Mouse (Mus musculus) midbrain, embryonic 13.5 days (tissue): Measurements from ENCODE around the gene Ncs1. TPM values are rescaled to one million over a fixed set of nuclear protein-coding genes. Genes with fewer than 3 reads are reported as not detected.

ENCODE experiments used
- ATAC-seq: fragments of 200-750 bp; cut with Nextera tagmentation; 2 replicates; pipeline ENCODE4 v1.8.0; 2017; ENCODE audit warnings: mild to moderate bottlenecking, moderate TSS enrichment, moderate library complexity
- H3K27ac ChIP-seq: fragments of 300-500 bp; sonication (generic); 2 replicates; pipeline ENCODE4 v1.5.1; 2015; ENCODE audit warnings: inconsistent platforms, mild to moderate bottlenecking, moderate library complexity
- H3K27me3 ChIP-seq: fragments of 300-500 bp; sonication (generic); 2 replicates; pipeline ENCODE4 v1.6.1; 2015; ENCODE audit warnings: mild to moderate bottlenecking, inconsistent platforms
- H3K36me3 ChIP-seq: fragments of 300-500 bp; sonication (generic); 2 replicates; pipeline ENCODE4 v1.6.1; 2015; ENCODE audit warnings: mild to moderate bottlenecking, inconsistent platforms
- H3K4me1 ChIP-seq: fragments of 300-500 bp; sonication (generic); replicated peaks from 2 replicates; pipeline ENCODE4 v1.6.1; 2015; ENCODE audit warnings: inconsistent platforms
- H3K4me2 ChIP-seq: fragments of 300-500 bp; sonication (generic); replicated peaks from 2 replicates; pipeline ENCODE4 v1.6.1; 2015; ENCODE audit warnings: moderate library complexity, mild to moderate bottlenecking, inconsistent platforms
- H3K4me3 ChIP-seq: fragments of 300-500 bp; sonication (generic); replicated peaks from 2 replicates; pipeline ENCODE4 v1.5.1; 2015; ENCODE audit warnings: mild to moderate bottlenecking, inconsistent platforms
- H3K9ac ChIP-seq: fragments of 300-500 bp; sonication (generic); replicated peaks from 2 replicates; pipeline ENCODE4 v1.6.1; 2015; ENCODE audit warnings: mild to moderate bottlenecking, inconsistent platforms
- H3K9me3 ChIP-seq: fragments of 300-500 bp; sonication (generic); 2 replicates; pipeline ENCODE4 v1.6.1; 2016; ENCODE audit warnings: mild to moderate bottlenecking, inconsistent platforms
- WGBS: fragments of 180-500 bp; shearing (Covaris S2); methylation state at CpG from one replicate; pipeline ENCODE4 v1.1.7; 2015; 5-methylcytosine and 5-hydroxymethylcytosine counted together
- polyA plus RNA-seq: library from polyadenylated mRNA; unstranded; fragments of >200 nt; fragmentation: Nextera tagmentation; extraction: Ambion mirVana; gene quantifications from 2 replicates; pipeline ENCODE4 v1.2.1, GENCODE M21; 2015

The Ncs1 gene
- 116 and 120 TPM in 2 replicates for polyA plus RNA-seq

DNA sequence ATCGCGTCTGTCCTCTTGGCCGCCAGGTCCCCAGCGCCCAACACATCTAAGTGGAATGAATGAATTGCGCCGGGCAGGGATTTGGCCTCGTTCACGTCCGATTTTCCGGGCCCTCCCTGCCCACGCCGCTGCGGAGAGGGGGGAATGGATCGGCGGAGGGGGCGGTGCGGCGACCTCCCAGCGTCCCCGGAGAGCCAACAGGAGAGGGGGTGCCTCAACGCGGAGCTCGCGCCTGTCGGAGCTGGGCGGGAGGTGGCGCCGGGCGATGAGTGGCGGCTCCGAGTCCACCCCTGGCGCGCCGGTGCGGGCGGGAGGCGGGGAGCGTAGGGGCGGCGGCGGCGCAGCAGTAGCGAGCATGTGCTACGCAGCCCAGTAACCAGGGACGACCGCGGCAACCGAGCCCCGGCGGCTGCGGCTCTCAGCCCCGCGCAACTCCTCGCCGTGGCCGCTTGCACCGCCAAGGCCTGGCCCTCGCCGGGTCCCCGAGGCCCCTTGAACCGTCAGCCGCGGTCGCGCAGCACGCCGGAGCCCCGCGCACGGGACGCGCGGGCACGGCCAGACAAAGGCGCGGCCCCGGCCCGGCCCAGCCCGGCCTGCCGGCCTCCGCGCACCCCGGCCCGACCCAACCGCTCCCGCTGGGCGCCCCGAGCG lies at the start of gene Ncs1:
Ncs1 (plus strand) TSS at position 333 of the 651 bp plus-strand sequence.
- H3K36me3 ChIP-seq: peaks cover 17% of the 10 kb centered on the region
- peak within 1 kb of the TSS; percentile 96 for H3K4me3 ChIP-seq
- under 1% methylated on average over 56 of the region's 89 CpGs for WGBS
- peaks cover 57% of the 10 kb centered on the region for H3K4me1 ChIP-seq
- no peaks in the 10 kb centered on the region for H3K9me3 ChIP-seq
- peak within 1 kb of the TSS; percentile 98 for H3K9ac ChIP-seq
- H3K27ac ChIP-seq: peak within 1 kb of the TSS; percentile 87
- H3K4me2 ChIP-seq: peak within 1 kb of the TSS; percentile 88
- peaks cover 32% of the 10 kb centered on the region for H3K27me3 ChIP-seq
- peak; percentile 88 for ATAC-seq

DNA sequence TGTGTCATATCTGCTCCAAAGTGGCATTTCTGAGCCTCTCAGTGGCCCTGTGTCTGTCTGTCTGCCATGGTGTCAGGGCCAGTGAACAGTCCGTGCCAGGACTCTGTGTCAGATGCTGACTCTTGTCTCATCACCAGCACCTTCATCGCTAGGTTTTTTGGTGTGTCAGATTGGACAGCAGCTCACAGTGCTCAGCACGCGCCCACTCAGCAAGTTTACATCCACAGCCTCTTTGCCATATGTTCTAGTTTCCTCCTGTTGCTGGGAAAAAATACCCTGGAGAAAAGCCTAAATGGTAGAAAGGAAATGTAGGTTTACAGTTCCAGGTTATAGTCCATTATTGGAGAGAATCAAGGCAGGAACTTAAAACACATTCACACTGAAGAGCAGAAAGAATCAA lies 47.0 kb upstream of the Ncs1 start:
- WGBS: 92% methylated on average over 4 of the region's 4 CpGs
- H3K4me1 ChIP-seq: 0 out of 2 replicates have a peak, but pooled peaks cover 3% of the 10 kb centered on the region
- no peak overlapping the region for H3K9ac ChIP-seq
- H3K4me2 ChIP-seq: no peak overlapping the region
- H3K36me3 ChIP-seq: peaks cover 57% of the 10 kb centered on the region
- no peak for ATAC-seq
- no peak overlapping the region for H3K27ac ChIP-seq
- no peaks in the 10 kb centered on the region for H3K27me3 ChIP-seq
- no peaks in the 10 kb centered on the region for H3K9me3 ChIP-seq
- no peak overlapping the region for H3K4me3 ChIP-seq

DNA sequence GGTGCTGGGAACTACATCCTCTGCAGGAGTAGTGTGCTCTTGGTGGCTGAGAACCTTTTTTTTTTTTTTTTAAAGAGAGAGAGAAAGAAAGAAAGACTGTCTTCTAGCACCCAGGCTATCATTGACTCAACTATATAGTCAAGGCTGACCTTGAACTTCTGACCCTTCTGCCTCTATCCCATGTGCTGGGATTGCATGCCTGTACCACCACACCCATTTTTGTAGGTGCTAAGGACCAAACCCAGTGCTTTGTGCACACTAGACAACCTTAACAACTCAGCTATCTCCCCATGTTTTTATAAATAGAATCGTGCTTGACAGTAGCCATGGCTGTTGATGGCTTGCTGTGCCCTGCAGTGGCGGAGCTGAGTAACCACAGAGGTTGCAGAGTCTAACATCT lies 45.6 kb upstream of the Ncs1 start:
- WGBS: 95% methylated on average over 2 of the region's 2 CpGs
- H3K36me3 ChIP-seq: peaks cover 58% of the 10 kb centered on the region
- ATAC-seq: no peak

DNA sequence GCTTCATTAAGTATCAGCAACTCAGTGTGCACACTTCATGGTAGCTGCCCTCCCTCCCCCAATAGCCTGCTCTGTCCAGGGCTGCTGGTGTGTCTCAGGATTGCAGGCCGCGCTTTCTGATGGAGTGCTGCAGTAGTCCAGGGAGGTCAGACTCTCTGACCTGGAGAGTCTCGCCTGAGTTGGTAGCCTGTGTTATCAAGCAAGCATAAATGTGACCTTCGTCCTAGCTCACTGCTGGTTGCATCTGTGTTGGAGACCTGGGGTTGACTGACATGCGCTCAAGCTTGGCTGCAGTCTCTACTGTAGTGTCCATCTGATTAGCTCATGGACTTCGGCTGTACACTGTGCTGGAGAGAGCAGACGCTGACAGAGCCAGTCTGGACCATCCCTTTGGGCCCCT lies 43.8 kb upstream of the Ncs1 start:
- Histone ChIP-seq H3K36me3 (peaks cover 42% of the 10 kb centered on the region), H3K4me1 (peaks cover 24% of the 10 kb centered on the region), H3K4me3 (no peak overlapping the region), H3K4me2 (no peak overlapping the region), H3K9me3 (no peaks in the 10 kb centered on the region), H3K9ac (no peak overlapping the region), H3K27ac (no peak overlapping the region), H3K27me3 (no peaks in the 10 kb centered on the region)
- WGBS: 81% methylated on average over 7 of the region's 7 CpGs
- no peak for ATAC-seq

More for the DNA sequence above, 45.6 kb upstream of the Ncs1 start:
- no peak overlapping the region for H3K9ac ChIP-seq
- H3K4me2 ChIP-seq: no peak overlapping the region
- no peaks in the 10 kb centered on the region for H3K9me3 ChIP-seq
- H3K27ac ChIP-seq: no peak overlapping the region
- 0 out of 2 replicates have a peak, but pooled peaks cover 8% of the 10 kb centered on the region for H3K4me1 ChIP-seq
- no peaks in the 10 kb centered on the region for H3K27me3 ChIP-seq
- H3K4me3 ChIP-seq: no peak overlapping the region

DNA sequence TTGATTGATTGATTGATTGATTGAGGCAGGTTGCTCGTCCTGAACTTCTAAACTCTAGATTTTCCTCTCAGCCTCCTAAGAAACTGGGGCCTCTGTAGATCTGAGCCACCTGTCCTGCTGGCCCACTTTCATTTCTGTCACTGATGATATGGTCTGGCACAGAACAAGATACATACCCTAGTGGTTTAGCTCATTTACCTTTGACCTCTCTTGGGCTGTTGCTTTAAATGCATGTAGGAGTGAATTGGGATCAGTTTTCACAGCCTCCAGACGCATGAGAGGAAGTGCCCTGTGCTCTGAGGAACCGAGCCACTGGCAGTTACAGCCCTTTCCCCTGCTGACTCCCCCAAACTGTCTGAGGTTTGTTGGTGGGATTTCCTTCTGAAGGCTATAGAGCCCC lies 43.3 kb upstream of the Ncs1 start:
- WGBS: 72% methylated on average over 3 of the region's 3 CpGs

DNA sequence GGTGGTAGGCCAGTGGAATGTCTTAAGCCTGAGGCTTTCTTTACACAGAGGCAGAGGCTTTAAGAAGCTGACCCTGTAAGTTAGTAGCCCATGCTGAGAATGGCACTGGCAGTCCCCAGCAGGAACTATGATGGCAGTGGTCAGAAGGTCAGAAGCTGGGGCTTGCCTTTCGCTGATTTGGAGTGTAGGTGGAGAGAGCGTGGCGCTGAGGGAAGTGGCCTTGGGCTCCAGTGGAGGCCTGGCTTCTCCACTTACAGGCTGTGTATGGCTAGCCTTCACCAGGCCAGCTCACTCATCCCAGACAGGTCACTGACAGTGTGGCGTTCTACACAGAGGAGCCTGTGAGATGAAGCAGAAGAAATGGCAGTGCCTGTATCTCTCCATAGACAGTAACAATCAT lies 42.7 kb upstream of the Ncs1 start:
- no peak overlapping the region for H3K4me3 ChIP-seq
- H3K4me1 ChIP-seq: peaks cover 29% of the 10 kb centered on the region
- no peak overlapping the region for H3K4me2 ChIP-seq
- no peaks in the 10 kb centered on the region for H3K27me3 ChIP-seq
- H3K9ac ChIP-seq: no peak overlapping the region
- peaks cover 34% of the 10 kb centered on the region for H3K36me3 ChIP-seq
- ATAC-seq: no peak
- H3K27ac ChIP-seq: no peak overlapping the region
- no peaks in the 10 kb centered on the region for H3K9me3 ChIP-seq
- WGBS: 82% methylated on average over 4 of the region's 4 CpGs

More for the DNA sequence above, 43.3 kb upstream of the Ncs1 start:
- Histone ChIP-seq H3K27ac (no peak overlapping the region), H3K4me1 (peaks cover 29% of the 10 kb centered on the region), H3K4me3 (no peak overlapping the region), H3K9me3 (no peaks in the 10 kb centered on the region), H3K36me3 (peaks cover 37% of the 10 kb centered on the region), H3K4me2 (no peak overlapping the region), H3K9ac (no peak overlapping the region), H3K27me3 (no peaks in the 10 kb centered on the region)
- ATAC-seq: no peak

DNA sequence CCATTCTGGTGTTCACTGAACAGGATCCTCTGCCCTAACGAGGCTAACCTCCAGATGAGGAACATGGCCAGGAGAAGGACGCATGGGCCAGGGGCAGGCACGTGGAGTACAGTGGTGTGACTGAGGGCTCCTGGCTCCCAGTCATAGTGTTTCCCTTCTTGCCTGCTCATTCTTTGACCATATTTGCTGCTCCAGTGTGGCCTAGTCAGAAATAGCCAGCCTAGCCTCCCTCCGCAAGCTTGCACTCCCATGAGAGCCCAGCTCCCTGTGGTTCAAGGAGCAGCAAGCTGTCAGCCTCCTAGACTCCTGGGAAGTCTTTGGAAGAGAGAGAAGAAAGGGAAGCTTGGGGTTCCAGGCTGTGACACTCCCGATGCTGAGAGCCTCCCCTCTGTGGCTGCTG lies 40.9 kb upstream of the Ncs1 start:
- 83% methylated on average over 5 of the region's 5 CpGs for WGBS
- Histone ChIP-seq H3K36me3 (peaks cover 38% of the 10 kb centered on the region), H3K4me1 (peaks cover 41% of the 10 kb centered on the region), H3K9ac (no peak overlapping the region), H3K27ac (no peak overlapping the region), H3K27me3 (no peaks in the 10 kb centered on the region), H3K9me3 (no peaks in the 10 kb centered on the region), H3K4me3 (no peak overlapping the region), H3K4me2 (no peak overlapping the region)
- no peak for ATAC-seq

DNA sequence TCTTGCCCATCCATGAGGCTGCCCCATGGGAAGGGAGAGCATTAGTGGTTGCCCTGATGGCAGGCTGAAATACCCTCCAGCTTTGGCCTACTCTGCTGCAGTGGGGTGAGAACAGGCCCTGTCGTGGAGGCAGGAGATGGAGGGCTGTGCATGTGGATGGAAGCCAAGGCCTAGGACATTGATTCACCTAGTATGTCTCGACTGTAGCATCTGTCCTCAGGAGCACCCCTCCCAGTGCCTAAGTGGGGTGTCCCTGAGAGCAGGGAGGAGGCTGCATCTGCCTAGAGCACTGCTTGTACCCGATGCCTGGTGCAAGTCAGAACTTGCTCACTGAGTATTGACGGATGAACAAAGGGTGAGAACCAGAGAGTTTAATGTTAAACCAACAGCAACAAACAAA lies 39.4 kb upstream of the Ncs1 start:
- WGBS: 88% methylated on average over 4 of the region's 4 CpGs
- no peaks in the 10 kb centered on the region for H3K27me3 ChIP-seq
- no peak overlapping the region for H3K4me2 ChIP-seq
- H3K9me3 ChIP-seq: no peaks in the 10 kb centered on the region
- H3K27ac ChIP-seq: peak overlapping the region; percentile 27
- H3K36me3 ChIP-seq: peaks cover 40% of the 10 kb centered on the region
- ATAC-seq: no peak
- no peak overlapping the region for H3K9ac ChIP-seq
- H3K4me3 ChIP-seq: no peak overlapping the region
- peaks cover 56% of the 10 kb centered on the region for H3K4me1 ChIP-seq

DNA sequence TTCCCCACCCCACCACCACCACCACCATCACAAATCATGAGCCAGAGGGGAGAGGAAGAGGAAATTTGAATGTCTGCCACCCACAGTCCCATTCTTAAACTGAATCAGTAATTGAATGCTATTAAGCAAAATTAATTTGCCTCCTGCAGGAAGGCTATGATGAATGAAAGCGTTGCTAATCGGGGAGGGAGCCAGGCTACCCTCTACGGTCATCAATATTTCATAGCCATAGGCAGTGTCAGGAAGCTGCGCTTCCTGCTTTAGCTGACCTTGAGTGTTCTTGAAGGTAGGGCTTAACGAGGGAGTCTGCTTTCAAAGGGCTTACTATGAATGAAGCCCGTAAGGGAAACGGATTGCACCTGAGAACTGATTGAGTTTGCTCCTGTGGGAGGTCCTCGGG lies 38.7 kb upstream of the Ncs1 start:
- Histone ChIP-seq H3K9me3 (no peaks in the 10 kb centered on the region), H3K4me3 (no peak overlapping the region), H3K4me1 (peaks cover 59% of the 10 kb centered on the region), H3K9ac (no peak overlapping the region), H3K27me3 (no peaks in the 10 kb centered on the region), H3K27ac (0 out of 2 replicates have a peak overlapping the region, but pooled peaks have one; percentile 27), H3K4me2 (no peak overlapping the region), H3K36me3 (peaks cover 37% of the 10 kb centered on the region)
- WGBS: 51% methylated on average over 8 of the region's 8 CpGs
- peak; percentile 69 for ATAC-seq

DNA sequence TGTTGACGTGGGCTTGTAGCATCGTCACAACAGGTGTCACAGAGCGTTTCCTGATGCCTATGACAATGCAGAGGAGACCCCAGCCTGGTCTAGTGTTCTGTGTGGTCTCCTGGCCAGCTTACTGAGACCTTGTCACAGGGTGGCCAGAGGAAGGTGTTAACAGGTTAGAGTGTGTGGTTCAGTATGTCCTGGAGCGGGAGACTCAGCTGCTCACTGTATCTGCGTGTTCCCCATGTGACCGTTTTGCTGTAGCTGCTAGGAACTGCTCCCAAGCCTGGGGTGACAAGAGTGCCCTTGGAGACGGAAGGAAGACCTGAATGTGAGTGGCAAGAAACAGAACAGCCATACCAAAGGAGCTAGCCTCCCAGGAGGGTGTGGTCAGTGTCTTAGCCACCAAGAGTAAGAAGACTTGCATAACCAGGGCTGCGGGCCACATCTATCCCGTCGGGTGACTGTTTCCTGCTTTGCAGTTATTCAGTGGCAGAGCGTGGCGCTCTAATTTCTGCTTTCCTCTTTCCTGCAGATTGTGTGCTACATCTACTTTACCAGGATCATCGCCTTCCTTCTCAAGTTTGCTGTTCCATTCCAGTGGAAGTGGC lies 37.0 kb upstream of the Ncs1 start:
- peaks cover 50% of the 10 kb centered on the region for H3K36me3 ChIP-seq
- H3K9me3 ChIP-seq: no peaks in the 10 kb centered on the region
- peak overlapping the region; percentile 4; the same call in 1 of the 2 replicates for H3K27ac ChIP-seq
- H3K4me2 ChIP-seq: no peak overlapping the region
- H3K4me1 ChIP-seq: peaks cover 57% of the 10 kb centered on the region
- no peaks in the 10 kb centered on the region for H3K27me3 ChIP-seq
- no peak overlapping the region for H3K9ac ChIP-seq
- H3K4me3 ChIP-seq: no peak overlapping the region
- ATAC-seq: no peak
- 93% methylated on average over 13 of the region's 13 CpGs for WGBS

DNA sequence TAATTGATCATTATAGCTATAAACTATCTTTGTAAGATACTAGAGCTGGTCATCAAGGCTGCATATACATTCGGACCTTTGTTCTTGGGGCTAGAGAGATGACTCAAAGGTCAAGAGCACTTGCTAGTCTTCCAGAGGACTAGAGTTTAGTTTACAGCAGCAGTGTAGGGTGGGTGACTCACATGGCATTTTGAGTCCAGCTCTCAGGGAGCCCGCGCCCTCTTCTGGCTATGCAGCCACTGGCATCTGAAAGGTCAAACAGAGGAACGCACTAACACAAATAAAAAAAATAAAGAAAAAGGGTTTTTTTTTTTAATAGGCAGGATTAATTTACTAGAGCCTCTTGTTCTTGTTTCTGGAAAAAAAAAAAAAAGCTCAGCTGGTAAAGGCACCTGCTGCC lies 36.1 kb upstream of the Ncs1 start:
- WGBS: 86% methylated on average over 4 of the region's 4 CpGs

DNA sequence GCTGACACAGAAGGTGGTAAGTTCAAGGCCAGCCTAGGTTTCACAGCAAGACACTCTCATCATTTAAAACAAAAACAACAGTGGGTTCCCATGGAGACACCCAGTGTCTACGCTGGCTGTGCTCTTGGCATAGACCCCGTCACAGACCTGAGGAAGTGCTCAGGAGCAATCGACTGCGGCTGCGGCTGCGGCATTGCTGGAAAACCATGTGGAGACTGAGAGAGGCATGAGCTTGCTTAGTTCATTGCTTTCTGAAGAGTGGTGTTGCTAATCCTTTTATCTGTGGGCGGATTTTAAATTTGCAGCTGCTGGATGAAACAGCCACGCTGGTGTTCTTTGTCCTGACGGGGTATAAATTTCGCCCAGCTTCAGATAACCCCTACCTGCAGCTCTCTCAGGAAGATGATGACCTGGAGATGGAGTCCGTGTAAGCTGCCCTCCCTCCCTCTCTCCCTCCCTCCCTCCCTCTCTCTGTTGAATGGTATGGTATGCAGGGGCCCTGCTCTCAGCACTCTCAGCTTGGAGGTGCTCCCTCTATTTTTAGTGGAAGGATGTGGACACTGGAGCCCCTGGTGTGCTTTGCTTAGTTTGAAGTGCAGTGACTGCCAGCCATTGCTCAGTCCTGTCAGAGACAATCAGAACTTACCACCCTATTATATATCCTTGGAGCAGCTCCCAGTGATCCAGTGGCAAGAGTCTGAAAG lies 35.3 kb upstream of the Ncs1 start:
- no peak overlapping the region for H3K9ac ChIP-seq
- WGBS: 30% methylated on average over 11 of the region's 11 CpGs
- peak overlapping the region; percentile 63 for H3K27ac ChIP-seq
- H3K27me3 ChIP-seq: no peaks in the 10 kb centered on the region
- H3K4me1 ChIP-seq: peaks cover 62% of the 10 kb centered on the region
- no peaks in the 10 kb centered on the region for H3K9me3 ChIP-seq
- H3K4me2 ChIP-seq: no peak overlapping the region
- H3K4me3 ChIP-seq: no peak overlapping the region
- peaks cover 58% of the 10 kb centered on the region for H3K36me3 ChIP-seq
- ATAC-seq: peak; percentile 46; the same call in 1 of the 2 replicates

More for the DNA sequence above, 36.1 kb upstream of the Ncs1 start:
- H3K36me3 ChIP-seq: peaks cover 51% of the 10 kb centered on the region
- H3K4me3 ChIP-seq: no peak overlapping the region
- H3K9ac ChIP-seq: no peak overlapping the region
- peak overlapping the region; percentile 63; the same call in 1 of the 2 replicates for H3K27ac ChIP-seq
- no peak overlapping the region for H3K4me2 ChIP-seq
- H3K4me1 ChIP-seq: peaks cover 65% of the 10 kb centered on the region
- ATAC-seq: no peak
- no peaks in the 10 kb centered on the region for H3K9me3 ChIP-seq
- no peaks in the 10 kb centered on the region for H3K27me3 ChIP-seq
